Mouse (Mus musculus) layer of hippocampus, adult 2 months (tissue): ENCODE data around the gene Lcn8. TPM values are rescaled to one million over a fixed set of nuclear protein-coding genes. Genes with fewer than 3 reads are reported as not detected.
A peak's percentile ranks its signal among the peaks of the same experiment; 100 is the strongest.
"Not testable (repeated sequence)": the region's sequence is repeated elsewhere in the genome, so short reads cannot be mapped to it uniquely, and the experiment has no call there.

ENCODE experiments used
- DNase-seq, 2 experiments: peaks; one replicate each; pipeline ENCODE4 v3.0.0; 2022; ENCODE audit warnings: low spot score in 2 of 2
- H3K27ac ChIP-seq: fragments of 200-600 bp; 2 replicates; pipeline ENCODE4 v1.8.1; 2022
- H3K4me3 ChIP-seq: fragments of 200-600 bp; 2 replicates; pipeline ENCODE4 v1.8.1; 2022; ENCODE audit warnings: mild to moderate bottlenecking
- CTCF ChIP-seq: fragments of 200-600 bp; conservative IDR thresholded peaks from 2 replicates; pipeline ENCODE4 v1.8.1; 2022; ENCODE audit warnings: antibody characterized with exemption, mild to moderate bottlenecking, moderate library complexity
- total RNA-seq, 2 experiments: library from RNA; stranded (reverse); gene quantifications; 2 replicates each; pipeline ENCODE4 v1.2.3; 2021

Gene Lcn8
- total RNA-seq, 2 experiments from 2014 or later, result not detected

GRCm38 (mm10) chr2:25686941-25687340 is 34.0 kb downstream of the Lcn8 start:
- no peak for DNase-seq
- no peak for TF ChIP-seq CTCF
- H3K4me3 ChIP-seq, result no peak overlapping the region
- H3K27ac ChIP-seq, result no peak overlapping the region

GRCm38 (mm10) chr2:25694605-25695004 is 41.7 kb downstream of the Lcn8 start:
- Histone ChIP-seq H3K4me3 (no peak overlapping the region), H3K27ac (no peak overlapping the region)
- TF ChIP-seq CTCF, result peak; percentile 91
- DNase-seq, result peak in 1 of 2 experiments; percentile 73

GRCm38 (mm10) chr2:25696951-25697350 is 44.0 kb downstream of the Lcn8 start:
- no peak overlapping the region for H3K4me3 ChIP-seq
- no peak overlapping the region for H3K27ac ChIP-seq
- DNase-seq, result no peak
- TF ChIP-seq CTCF, result no peak

- Histone ChIP-seq H3K27ac (no peak overlapping the region), H3K4me3 (no peak overlapping the region)
- TF ChIP-seq CTCF, result no peak
- no peak for DNase-seq
These were observed 45.8 kb downstream of the Lcn8 start for GRCm38 (mm10) chr2:25698696-25699095.

GRCm38 (mm10) chr2:25699743-25700142 is 46.8 kb downstream of the Lcn8 start, which contains the start of gene Obp2a:
Obp2a (plus strand) TSS chr2:25700043.
- not testable (repeated sequence) for H3K27ac ChIP-seq, DNase-seq, H3K4me3 ChIP-seq

- Histone ChIP-seq H3K27ac (no peak overlapping the region), H3K4me3 (no peak overlapping the region)
- no peak for DNase-seq
- no peak for TF ChIP-seq CTCF
These were observed 48.1 kb downstream of the Lcn8 start for GRCm38 (mm10) chr2:25701001-25701400.

- H3K27ac ChIP-seq, result no peak overlapping the region
- TF ChIP-seq CTCF, result no peak
- no peak for DNase-seq
- no peak overlapping the region for H3K4me3 ChIP-seq
These were observed 50.8 kb downstream of the Lcn8 start for GRCm38 (mm10) chr2:25703706-25704105.

Other genes starting within 250 kb of the Lcn8 start
- gene Fut7, start 229.9 kb upstream of the Lcn8 start, total RNA-seq, result under 1 TPM in 1 of 2 experiments, not detected in 1; 0.37 TPM
- gene Abca2, start 224.4 kb upstream of the Lcn8 start, total RNA-seq, result 100 to 1,000 TPM; 159 to 167 TPM
- under 1 TPM in 1 of 2 experiments, not detected in 1; 0.49 TPM for gene Clic3, start 196.3 kb upstream of the Lcn8 start, total RNA-seq
- 10 to 100 TPM; 55.7 to 62.1 TPM for gene Paxx, start 192.0 kb upstream of the Lcn8 start, total RNA-seq
- gene Ptgds, start 183.1 kb upstream of the Lcn8 start, total RNA-seq, result 100 to 1,000 TPM; 541 to 735 TPM
- gene Lcn12, start 159.2 kb upstream of the Lcn8 start, total RNA-seq, result not detected
- 100 to 1,000 TPM; 109 to 120 TPM for gene Fbxw5, start 152.4 kb upstream of the Lcn8 start, total RNA-seq
- 1 to 10 TPM in 1 of 2 experiments, under 1 TPM in 1; 0.97 to 1.5 TPM for gene C8g, start 151.4 kb upstream of the Lcn8 start, total RNA-seq
- 10 to 100 TPM; 10.9 to 12.0 TPM for gene Traf2, start 106.2 kb upstream of the Lcn8 start, total RNA-seq
- 100 to 1,000 TPM; 193 to 200 TPM for gene Edf1, start 95.3 kb upstream of the Lcn8 start, total RNA-seq
- 1 to 10 TPM; 2.8 to 3.5 TPM for gene Mamdc4, start 78.3 kb upstream of the Lcn8 start, total RNA-seq
- gene Phpt1, start 77.9 kb upstream of the Lcn8 start, total RNA-seq, result 10 to 100 TPM; 59.1 to 67.5 TPM
- gene Ajm1, start 71.4 kb upstream of the Lcn8 start, total RNA-seq, result 100 to 1,000 TPM; 106 to 120 TPM
- 100 to 1,000 TPM; 149 to 151 TPM for gene Rabl6, start 44.6 kb upstream of the Lcn8 start, total RNA-seq
- not detected for gene Ccdc183, start 35.4 kb upstream of the Lcn8 start, total RNA-seq
- 10 to 100 TPM; 14.1 to 15.4 TPM for gene Tmem141, start 31.1 kb upstream of the Lcn8 start, total RNA-seq
- under 1 TPM; 0.79 TPM for gene Fcna, start 25.1 kb upstream of the Lcn8 start, total RNA-seq
- not detected for gene Lcn5, start 4.8 kb downstream of the Lcn8 start, total RNA-seq
- not detected for gene Lcn6, start 23.7 kb downstream of the Lcn8 start, total RNA-seq
- gene Lcn10, start 29.6 kb downstream of the Lcn8 start, total RNA-seq, result not detected
- not detected for gene Obp2a, start 46.9 kb downstream of the Lcn8 start, total RNA-seq
- gene Bmyc, start 53.6 kb downstream of the Lcn8 start, total RNA-seq, result 10 to 100 TPM; 83.7 to 88.9 TPM
- under 1 TPM in 1 of 2 experiments, not detected in 1; 0.86 TPM for gene Obp2b, start 83.9 kb downstream of the Lcn8 start, total RNA-seq
- not detected for gene Lcn3, start 112.4 kb downstream of the Lcn8 start, total RNA-seq
- gene Lcn11, start 123.9 kb downstream of the Lcn8 start, total RNA-seq, result not detected
- gene Gm13539, start 129.1 kb downstream of the Lcn8 start, total RNA-seq, result not detected
- gene Glt6d1, start 162.7 kb downstream of the Lcn8 start, total RNA-seq, result not detected
- gene Lcn9, start 170.0 kb downstream of the Lcn8 start, total RNA-seq, result not detected
- gene Sohlh1, start 194.1 kb downstream of the Lcn8 start, total RNA-seq, result not detected
- gene Kcnt1, start 210.6 kb downstream of the Lcn8 start, total RNA-seq, result 10 to 100 TPM; 44.5 to 48.4 TPM